Mouse (Mus musculus) midbrain, postnatal 0 days (tissue): ENCODE data around the gene Trp53rka. TPM values are rescaled to one million over a fixed set of nuclear protein-coding genes. Genes with fewer than 3 reads are reported as not detected.
A peak's percentile ranks its signal among the peaks of the same experiment; 100 is the strongest.

Experiments used
- ATAC-seq: fragments of 200-750 bp; cut with Nextera tagmentation; 2 replicates; pipeline ENCODE4 v1.8.0; 2017; ENCODE audit warnings: moderate number of reproducible peaks, mild to moderate bottlenecking, moderate TSS enrichment, moderate library complexity; ENCODE audit not compliant: low FRiP score
- DNase-seq: peaks from one replicate; pipeline ENCODE4 v3.0.0-alpha.2; 2015; ENCODE audit warnings: low spot score
- H3K27ac ChIP-seq: fragments of 300-500 bp; sonication (generic); 2 replicates; pipeline ENCODE4 v1.5.1; 2014; ENCODE audit warnings: low read depth, mild to moderate bottlenecking, low read length, mixed read lengths
- H3K27me3 ChIP-seq: fragments of 300-500 bp; sonication (generic); 2 replicates; pipeline ENCODE4 v1.6.1; 2014; ENCODE audit warnings: low read length, control low read depth, mixed read lengths; ENCODE audit not compliant: insufficient read depth
- H3K36me3 ChIP-seq: fragments of 300-500 bp; sonication (generic); 2 replicates; pipeline ENCODE4 v1.6.1; 2014; ENCODE audit warnings: low read length, control low read depth, mixed read lengths; ENCODE audit not compliant: insufficient read depth
- H3K4me1 ChIP-seq: fragments of 300-500 bp; sonication (generic); 2 replicates; pipeline ENCODE4 v1.6.1; 2014; ENCODE audit warnings: mild to moderate bottlenecking, control low read depth, antibody characterized with exemption, low read length, mixed read lengths; ENCODE audit not compliant: insufficient read depth
- H3K4me2 ChIP-seq: fragments of 300-500 bp; sonication (generic); 2 replicates; pipeline ENCODE4 v1.6.1; 2014; ENCODE audit warnings: low read depth, mild to moderate bottlenecking, low read length, mixed read lengths; ENCODE audit not compliant: poor library complexity, severe bottlenecking
- H3K4me3 ChIP-seq: fragments of 300-500 bp; sonication (generic); 2 replicates; pipeline ENCODE4 v1.5.1; 2014; ENCODE audit warnings: low read depth, mild to moderate bottlenecking, low read length, moderate library complexity
- H3K9ac ChIP-seq: fragments of 300-500 bp; sonication (generic); replicated peaks from 2 replicates; pipeline ENCODE4 v1.6.1; 2014; ENCODE audit warnings: mild to moderate bottlenecking, low read length, moderate library complexity, mixed read lengths; ENCODE audit not compliant: poor library complexity, severe bottlenecking
- H3K9me3 ChIP-seq: fragments of 300-500 bp; sonication (generic); 2 replicates; pipeline ENCODE4 v1.6.1; 2016; ENCODE audit warnings: low read length, control low read depth
- CTCF ChIP-seq: IDR thresholded peaks from 2 replicates; pipeline ENCODE4 v1.5.1; 2016; ENCODE audit warnings: antibody characterized with exemption, mild to moderate bottlenecking
- WGBS: fragments of 180-500 bp; shearing (Covaris S2); extraction: QIAGEN DNeasy Blood & Tissue Kit; methylation state at CpG from one replicate; pipeline ENCODE4 v1.1.7; 2014; 5-methylcytosine and 5-hydroxymethylcytosine counted together
- polyA plus RNA-seq: library from polyadenylated mRNA; unstranded; fragments of >200 nt; fragmentation: Nextera tagmentation; extraction: Ambion mirVana; gene quantifications from 2 replicates; pipeline ENCODE4 v1.2.1, GENCODE M21; 2015
- total RNA-seq: library from RNA; depleted of rRNA; stranded (reverse); fragments of >200 nt; gene quantifications from 2 replicates; pipeline ENCODE4 v1.2.3, GENCODE M21; 2014; rRNA removed

Trp53rka gene
- total RNA-seq = 37.1 and 54.9 TPM in 2 replicates
- 37.0 and 40.3 TPM in 2 replicates for polyA plus RNA-seq

GRCm38 (mm10) chr2:165492648-165493553 is at the start of gene Trp53rka:
Gene Trp53rka (minus strand): TSS chr2:165493324.
- peak; percentile 90 for ATAC-seq
- WGBS = under 1% methylated on average over 78 of the region's 84 CpGs
- no peaks in the 10 kb centered on the region for H3K4me1 ChIP-seq

GRCm38 (mm10) chr2:165540975-165541374 is 47.9 kb upstream of the Trp53rka start:
- H3K36me3 ChIP-seq = no peaks in the 10 kb centered on the region
- H3K4me1 ChIP-seq = no peaks in the 10 kb centered on the region
- H3K27me3 ChIP-seq = no peaks in the 10 kb centered on the region
- DNase-seq (no peak), ATAC-seq (no peak)
- no peak for TF ChIP-seq CTCF
- H3K9ac ChIP-seq = no peak overlapping the region
- WGBS = 90% methylated on average over 3 of the region's 3 CpGs
- H3K27ac ChIP-seq = no peak overlapping the region
- H3K9me3 ChIP-seq = no peaks in the 10 kb centered on the region
- H3K4me3 ChIP-seq = no peak overlapping the region
- no peak overlapping the region for H3K4me2 ChIP-seq

More at GRCm38 (mm10) chr2:165492648-165493553, at the start of gene Trp53rka:
- DNase-seq = peak; percentile 86
- no peaks in the 10 kb centered on the region for H3K27me3 ChIP-seq
- peaks cover 18% of the 10 kb centered on the region for H3K36me3 ChIP-seq
- peak within 1 kb of the TSS; percentile 70 for H3K4me3 ChIP-seq
- H3K9me3 ChIP-seq = no peaks in the 10 kb centered on the region
- peak within 1 kb of the TSS; percentile 76 for H3K4me2 ChIP-seq
- H3K9ac ChIP-seq = peak within 1 kb of the TSS; percentile 83
- no peak for TF ChIP-seq CTCF
- H3K27ac ChIP-seq = peak within 1 kb of the TSS; percentile 80

DNA sequence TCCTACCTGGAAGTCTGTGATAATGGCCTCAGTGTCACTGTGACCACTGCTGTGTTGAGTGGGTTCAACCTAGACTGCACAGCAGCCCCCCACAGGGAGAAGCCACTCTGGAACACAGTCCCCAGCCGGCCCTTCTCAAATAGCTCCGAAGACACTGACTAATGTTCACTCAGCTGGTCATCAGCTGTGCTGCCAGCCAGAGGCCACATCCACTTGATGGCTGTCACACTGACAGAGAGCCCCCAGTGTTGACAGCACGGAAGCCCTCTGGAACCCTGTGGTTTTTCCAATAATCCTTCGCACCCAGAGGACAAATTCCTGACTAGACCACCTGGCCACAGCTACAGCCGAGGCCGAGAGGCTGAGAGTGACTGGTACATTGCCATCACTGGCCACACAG is 40.7 kb upstream of the Trp53rka start:
- H3K27ac ChIP-seq = no peak overlapping the region
- H3K9ac ChIP-seq = no peak overlapping the region
- H3K36me3 ChIP-seq = no peaks in the 10 kb centered on the region
- no peaks in the 10 kb centered on the region for H3K4me1 ChIP-seq
- ATAC-seq (no peak), DNase-seq (no peak)
- no peak overlapping the region for H3K4me3 ChIP-seq
- 39% methylated on average over 6 of the region's 6 CpGs for WGBS
- TF ChIP-seq CTCF = no peak
- H3K4me2 ChIP-seq = no peak overlapping the region
- H3K27me3 ChIP-seq = no peaks in the 10 kb centered on the region
- no peaks in the 10 kb centered on the region for H3K9me3 ChIP-seq

- Histone ChIP-seq H3K4me2 (no peak overlapping the region), H3K9ac (no peak overlapping the region), H3K27ac (no peak overlapping the region), H3K27me3 (no peaks in the 10 kb centered on the region), H3K9me3 (no peaks in the 10 kb centered on the region), H3K36me3 (no peaks in the 10 kb centered on the region), H3K4me3 (no peak overlapping the region), H3K4me1 (no peaks in the 10 kb centered on the region)
- DNase-seq (peak; percentile 74), ATAC-seq (peak; percentile 41; the same call in 1 of the 2 replicates)
- WGBS = 17% methylated on average over 8 of the region's 8 CpGs
- TF ChIP-seq CTCF = peak; percentile 99
These were observed 36.0 kb upstream of the Trp53rka start for GRCm38 (mm10) chr2:165529106-165529505.

DNA sequence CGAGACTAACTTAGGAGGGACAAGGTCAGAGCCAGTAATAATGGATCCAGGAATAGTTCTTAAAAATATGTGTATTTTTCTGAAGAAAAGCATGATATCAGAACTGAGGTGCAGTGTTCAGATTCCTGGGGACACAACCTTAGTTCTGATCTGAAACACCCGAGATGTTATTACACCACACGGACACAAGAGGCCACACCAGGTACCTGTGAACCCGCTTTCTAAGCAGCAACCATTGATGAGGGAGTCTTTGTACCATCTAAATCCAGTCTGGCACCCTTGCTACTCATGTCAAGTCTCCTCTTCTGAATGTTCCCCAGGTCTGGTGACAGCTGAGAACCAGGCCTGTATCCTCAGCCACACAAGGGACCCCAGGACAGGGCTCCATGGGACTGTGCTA is 32.5 kb upstream of the Trp53rka start:
- 60% methylated on average over 4 of the region's 4 CpGs for WGBS
- Histone ChIP-seq H3K4me2 (no peak overlapping the region), H3K9me3 (no peaks in the 10 kb centered on the region), H3K27ac (no peak overlapping the region), H3K36me3 (no peaks in the 10 kb centered on the region), H3K4me3 (no peak overlapping the region), H3K4me1 (no peaks in the 10 kb centered on the region), H3K27me3 (no peaks in the 10 kb centered on the region), H3K9ac (no peak overlapping the region)
- no peak for DNase-seq
- ATAC-seq = no peak
- peak; percentile 60 for TF ChIP-seq CTCF

GRCm38 (mm10) chr2:165515178-165515728 is 22.1 kb upstream of the Trp53rka start:
- WGBS = 92% methylated on average over 20 of the region's 20 CpGs
- no peak overlapping the region for H3K27ac ChIP-seq
- no peak overlapping the region for H3K4me3 ChIP-seq
- H3K36me3 ChIP-seq = no peaks in the 10 kb centered on the region
- H3K9ac ChIP-seq = no peak overlapping the region
- H3K9me3 ChIP-seq = no peaks in the 10 kb centered on the region
- ATAC-seq (no peak), DNase-seq (no peak)
- no peaks in the 10 kb centered on the region for H3K27me3 ChIP-seq
- no peak overlapping the region for H3K4me2 ChIP-seq
- peaks cover 4% of the 10 kb centered on the region for H3K4me1 ChIP-seq
- TF ChIP-seq CTCF = no peak
